Mouse (Mus musculus): ENCODE results near the gene Abtb2. TPM values are rescaled to one million over a fixed set of nuclear protein-coding genes. Genes with fewer than 3 reads are reported as not detected.

The Abtb2 gene
- polyA plus RNA-seq, 1 experiment: 2.4 TPM

DNA sequence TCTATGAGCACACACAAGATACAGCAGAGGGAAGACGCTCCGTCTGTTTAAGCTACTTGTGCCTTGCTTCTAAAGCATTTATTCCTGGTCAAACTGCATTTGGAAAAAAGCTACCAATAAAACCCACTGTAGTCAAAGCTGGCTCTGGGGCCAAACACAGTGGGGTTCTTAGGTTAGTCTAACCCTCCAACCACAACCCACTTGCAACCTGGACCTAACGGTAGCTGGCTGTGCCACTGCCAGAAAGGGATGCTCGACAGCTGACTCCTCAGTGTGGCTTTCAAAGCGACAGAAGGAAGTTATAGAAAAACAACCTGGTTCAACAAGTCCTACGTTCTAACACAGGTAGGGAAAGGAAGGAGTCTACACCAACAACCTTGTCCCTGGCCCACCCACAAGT is 165.3 kb downstream of the Abtb2 start:
- no peak for DNase-seq (ENCODE audit: low read depth)

DNA sequence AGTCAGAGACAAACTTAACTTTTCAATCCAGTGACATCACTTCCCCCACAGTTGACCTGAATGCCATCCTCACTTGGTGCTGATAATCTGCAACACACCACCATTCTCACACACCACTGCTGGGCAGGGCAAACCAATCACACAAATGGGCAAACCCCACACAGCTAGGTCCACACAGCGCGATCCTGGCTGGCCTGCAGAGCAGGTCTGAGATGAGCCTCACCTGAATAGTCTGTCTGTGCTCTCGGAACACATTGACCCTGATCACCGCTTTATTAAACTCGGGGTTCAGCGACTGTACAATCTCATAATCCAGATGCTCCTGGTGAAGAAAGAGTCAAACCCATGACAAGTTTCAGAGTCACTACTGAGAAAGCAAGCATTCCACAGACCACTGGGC is 176.7 kb downstream of the Abtb2 start:
- DNase-seq (ENCODE audit: low read depth): no peak

DNA sequence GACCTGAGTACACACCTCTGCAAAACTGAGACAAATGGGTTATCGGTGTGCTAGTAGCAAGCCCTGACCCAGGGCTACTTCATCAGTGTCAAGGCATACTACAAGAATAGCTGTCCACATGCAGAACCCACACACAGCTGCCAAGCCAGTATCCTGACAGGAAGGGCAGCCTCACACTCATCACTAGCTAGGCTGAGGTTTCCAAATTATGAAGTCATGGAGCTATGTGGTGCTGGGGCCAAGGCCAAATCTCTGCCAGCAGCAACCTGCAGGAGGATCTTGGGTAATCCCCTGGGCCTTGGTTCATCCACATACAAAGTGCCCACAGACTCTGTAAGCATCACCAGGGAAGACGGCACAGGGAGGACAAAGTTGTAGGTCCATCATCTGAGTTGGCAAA is 177.4 kb downstream of the Abtb2 start:
- no peak for DNase-seq (ENCODE audit: low read depth)

GRCm38 (mm10) chr2:103743988-103744387 is 177.9 kb downstream of the Abtb2 start:
- no peak for DNase-seq (ENCODE audit: low read depth)

- DNase-seq (ENCODE audit: low read depth): no peak
Observed at GRCm38 (mm10) chr2:103745481-103745880, 179.4 kb downstream of the Abtb2 start.

GRCm38 (mm10) chr2:103746096-103746495 is 180.0 kb downstream of the Abtb2 start:
- no peak for DNase-seq (ENCODE audit: low read depth)

GRCm38 (mm10) chr2:103746761-103747160 is 180.7 kb downstream of the Abtb2 start:
- DNase-seq (ENCODE audit: low read depth): no peak

DNA sequence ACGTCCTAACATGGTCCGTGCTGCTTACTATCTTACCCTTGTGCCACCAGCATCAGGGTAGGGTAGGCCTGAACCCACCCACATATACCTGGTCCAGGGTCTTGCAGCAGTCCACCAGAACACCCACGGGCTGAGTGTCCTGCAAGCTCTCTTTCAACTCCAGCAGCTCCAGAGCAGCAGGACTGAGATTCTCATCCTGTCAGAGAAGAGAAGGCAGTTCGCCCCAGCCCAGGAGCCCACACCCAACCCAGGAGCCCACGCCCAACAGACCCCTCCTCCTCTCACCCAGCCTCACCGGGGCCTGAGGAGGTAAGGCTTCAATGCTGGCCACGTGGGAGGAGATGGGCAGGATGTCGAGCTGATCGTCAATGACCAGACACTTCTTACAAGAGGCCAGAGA is 181.8 kb downstream of the Abtb2 start:
- DNase-seq (ENCODE audit: low read depth): no peak

DNA sequence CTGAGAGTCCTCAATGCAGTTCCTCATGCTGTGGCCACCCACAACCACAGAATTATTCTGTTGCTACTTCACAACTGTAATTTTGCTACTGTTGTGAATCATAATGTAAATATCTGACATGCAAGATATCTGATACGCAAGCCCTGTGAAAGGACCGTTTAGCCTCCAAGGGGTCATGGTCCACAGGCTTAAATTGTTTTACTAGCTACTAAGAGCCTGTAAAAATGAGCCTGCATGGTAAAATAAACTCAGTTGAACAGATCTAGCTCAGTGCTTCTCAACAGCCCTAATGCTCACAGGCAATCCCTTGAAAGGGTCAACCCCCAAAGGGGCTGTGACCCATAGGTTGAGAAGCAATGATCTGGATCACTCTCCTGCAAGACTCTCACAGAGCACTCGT is 183.0 kb downstream of the Abtb2 start:
- DNase-seq (ENCODE audit: low read depth): no peak

DNA sequence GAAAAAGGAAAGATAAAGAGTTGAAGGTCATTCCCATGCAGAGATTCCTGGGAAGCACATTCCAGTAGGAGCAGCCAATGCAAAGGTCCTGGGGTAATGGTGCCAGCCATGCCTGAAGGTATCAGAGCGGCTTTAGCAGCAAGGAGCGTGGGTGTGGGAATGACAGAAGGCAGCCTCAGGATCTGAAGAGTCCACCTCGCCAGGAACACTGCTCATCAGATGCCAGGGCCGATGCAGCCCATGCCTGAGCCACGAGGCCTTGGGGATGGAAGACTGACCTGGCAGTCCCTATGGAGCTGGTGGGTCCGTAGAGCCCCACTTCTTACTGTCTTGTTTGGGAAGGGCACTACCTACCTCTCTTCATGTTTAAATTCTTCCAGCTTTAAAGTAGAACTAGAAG is 185.7 kb downstream of the Abtb2 start:
- no peak for DNase-seq (ENCODE audit: low read depth)

DNA sequence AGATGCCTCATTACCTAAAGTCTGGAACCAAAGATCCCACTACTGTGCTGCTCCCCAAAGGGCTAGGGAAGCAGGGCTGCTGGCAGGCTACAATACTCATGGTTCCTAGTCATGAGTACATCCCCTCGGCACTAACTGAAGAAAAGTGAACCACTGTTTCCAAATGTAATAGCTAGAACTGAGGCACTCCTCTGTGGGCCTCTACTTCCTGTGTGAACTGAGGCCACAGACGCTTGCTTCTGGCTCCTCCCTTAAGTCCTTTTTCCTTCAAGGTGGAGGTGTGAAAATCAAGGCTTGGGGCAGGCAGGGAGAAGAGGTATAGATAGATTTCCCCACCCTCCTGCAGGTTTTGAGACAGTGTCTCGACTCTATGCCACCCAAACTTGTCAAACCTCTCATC is 188.5 kb downstream of the Abtb2 start:
- no peak for DNase-seq (ENCODE audit: low read depth)

DNA sequence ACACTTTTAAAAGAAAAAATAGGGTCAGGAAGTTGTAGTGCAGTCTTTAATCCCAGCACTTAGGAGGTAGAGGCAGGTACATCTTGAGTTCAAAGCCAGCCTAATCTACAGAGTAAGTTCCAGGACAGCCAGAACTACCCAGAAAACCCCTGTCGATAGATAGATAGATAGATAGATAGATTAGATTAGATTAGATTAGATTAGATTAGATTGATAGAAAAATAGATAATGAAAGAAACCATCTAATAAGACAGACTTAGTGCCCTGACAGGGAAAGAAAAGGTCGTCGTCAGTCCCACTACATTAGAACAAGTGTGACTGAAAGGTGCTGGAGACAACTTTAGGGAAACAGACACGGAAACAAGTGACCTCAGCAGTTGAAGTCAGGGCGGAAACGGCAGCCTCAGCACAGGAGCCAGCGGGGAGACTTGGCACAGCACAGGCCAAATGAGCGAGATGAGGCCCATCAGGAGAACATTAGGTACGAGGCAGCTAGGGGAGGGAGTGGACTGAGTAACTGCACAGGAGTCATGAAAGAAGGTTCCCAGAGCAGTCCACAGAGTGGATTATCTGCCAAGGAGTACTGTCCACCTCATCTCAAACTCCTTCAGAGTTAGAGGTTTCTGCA is 189.5 kb downstream of the Abtb2 start:
- DNase-seq (ENCODE audit: low read depth): no peak

DNA sequence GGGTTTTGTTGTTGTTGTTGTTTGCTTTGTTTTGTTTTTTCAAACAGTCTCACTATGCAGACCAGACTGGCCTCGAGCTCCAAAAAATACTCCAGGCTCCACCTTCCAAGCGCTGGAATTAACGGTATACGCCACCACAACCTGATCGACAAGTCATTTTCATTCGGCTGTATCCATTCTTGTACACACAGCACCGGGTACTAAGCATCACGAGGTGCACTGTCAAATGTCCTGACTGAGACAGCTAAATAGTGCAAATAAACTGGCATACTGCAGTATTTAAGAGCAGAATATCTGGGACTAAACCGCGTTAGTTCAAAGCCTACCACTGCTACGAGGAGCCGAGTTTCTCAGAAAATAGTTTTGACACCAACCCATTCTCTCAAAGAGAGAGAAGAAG is 194.3 kb downstream of the Abtb2 start:
- DNase-seq (ENCODE audit: low read depth): no peak

DNA sequence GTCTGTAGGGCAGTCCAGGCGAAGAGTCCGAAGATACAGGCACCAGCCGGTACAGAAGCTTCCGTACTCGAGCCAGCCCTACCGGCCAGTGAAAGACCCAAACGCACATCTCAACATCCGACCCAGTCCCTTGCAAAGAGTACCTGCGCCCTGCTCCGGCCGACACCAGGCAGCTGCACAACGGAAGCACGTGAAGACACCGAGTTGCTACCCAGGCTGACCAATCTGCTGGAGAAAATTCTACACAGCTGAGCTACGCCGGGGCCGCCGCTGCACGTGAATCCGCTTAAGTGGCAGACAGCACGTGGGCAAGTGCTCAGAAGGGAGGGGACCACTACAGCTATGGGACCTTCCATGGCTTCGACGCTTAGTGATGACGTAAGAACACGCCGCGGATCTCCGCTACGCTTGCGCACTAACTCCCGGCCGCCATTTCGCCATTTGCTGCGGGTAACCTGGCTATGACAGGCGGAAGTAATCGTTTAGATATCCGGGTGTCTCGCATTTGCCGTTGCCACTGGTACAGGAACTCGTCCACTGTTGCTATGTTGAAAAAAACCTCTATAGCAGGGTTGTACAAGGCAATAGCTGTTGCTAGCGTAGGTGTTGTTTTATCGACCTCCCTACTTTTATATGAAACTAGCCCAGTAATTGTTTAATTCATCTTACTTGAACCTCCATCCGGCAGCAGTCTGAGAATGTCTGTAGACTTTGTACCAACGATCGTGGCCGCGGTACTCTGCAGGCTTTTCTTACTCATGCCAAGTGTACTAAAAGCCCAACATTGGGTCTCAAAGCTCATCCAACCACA is 195.0 kb downstream of the Abtb2 start, which contains the start of gene Nat10:
Nat10 (minus strand) TSS at position 365 of the 811 bp plus-strand sequence.
- DNase-seq (ENCODE audit: low read depth): peak; percentile 71

GRCm38 (mm10) chr2:103761993-103762392 is 195.9 kb downstream of the Abtb2 start:
- no peak for DNase-seq (ENCODE audit: low read depth)

DNA sequence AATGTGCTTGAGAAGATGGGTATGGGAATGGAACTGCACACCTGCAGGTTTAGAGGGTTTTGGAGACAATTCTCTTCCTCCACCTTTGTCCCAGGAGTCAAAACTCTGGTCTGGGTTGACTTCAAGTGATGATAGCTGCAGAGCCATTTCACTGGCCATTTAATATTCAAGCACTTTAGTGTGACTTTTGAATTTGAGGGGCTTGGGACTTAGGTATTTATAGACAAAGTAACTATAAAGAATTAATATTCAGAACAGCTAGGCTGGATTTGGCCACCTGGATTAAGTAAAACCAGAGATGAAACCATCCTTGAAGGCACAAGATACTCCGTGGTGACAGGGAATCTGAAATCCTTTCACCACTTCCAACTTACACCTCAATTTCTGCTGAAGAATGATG is 196.4 kb downstream of the Abtb2 start:
- DNase-seq (ENCODE audit: low read depth): no peak

Other genes with a start within 250 kb of the Abtb2 start
- 8.5 and 15.8 TPM in 2 replicates for gene Elf5, start 154.6 kb upstream of the Abtb2 start, polyA plus RNA-seq (2012; rRNA removed)
- gene Cat, start 81.2 kb upstream of the Abtb2 start, polyA plus RNA-seq (2012; rRNA removed): 197 and 202 TPM in 2 replicates
- gene Nat10, start 195.0 kb downstream of the Abtb2 start, polyA plus RNA-seq (2012; rRNA removed): 34.2 and 43.1 TPM in 2 replicates
- 112 and 138 TPM in 2 replicates for gene Caprin1, start 231.3 kb downstream of the Abtb2 start, polyA plus RNA-seq (2012; rRNA removed)